ENCODE assay signal across 7 mouse cellular contexts in genomic region chr10:70098626-70099025, GRCm38 (mm10). TPM values are rescaled to one million over a fixed set of nuclear protein-coding genes. Genes with fewer than 3 reads are reported as not detected.
DNase-seq lines count a peak whose midpoint lies in the region; ATAC-seq lines count a peak whose summit lies in the region.

No protein-coding gene starts in this region.

- DNase-seq in forebrain, embryonic 11.5 days (ENCODE audit: low spot score): no peak
- peak; percentile 21 for DNase-seq in yolk sac, embryonic 10.5 days (ENCODE audit: low spot score)
- DNase-seq in adrenal gland, postnatal 25 days: no peak
- no peak for DNase-seq in urinary bladder, postnatal 25 days (ENCODE audit: low spot score)

- 11% methylated on average over 6 of the region's 6 CpGs for WGBS in forebrain, embryonic 11.5 days
- WGBS in liver, embryonic 12.5 days (ENCODE audit: insufficient replicate concordance): 36% methylated on average over 6 of the region's 6 CpGs

- no peaks in the 10 kb centered on the region for H3K27me3 ChIP-seq in megakaryocyte, embryonic 14.5 days (replicated peaks)
- H3K27me3 ChIP-seq in forebrain, embryonic 11.5 days (ENCODE audit: control insufficient read depth, insufficient read depth, low read length): no peaks in the 10 kb centered on the region
- H3K27me3 ChIP-seq in liver, embryonic 12.5 days (replicated peaks): no peaks in the 10 kb centered on the region

- peaks cover 36% of the 10 kb centered on the region for H3K36me3 ChIP-seq in megakaryocyte, embryonic 14.5 days (replicated peaks; ENCODE audit: low read length)
- no peaks in the 10 kb centered on the region for H3K36me3 ChIP-seq in forebrain, embryonic 11.5 days (ENCODE audit: control insufficient read depth, insufficient read depth, low read length)
- H3K36me3 ChIP-seq in liver, embryonic 12.5 days: peaks cover 38% of the 10 kb centered on the region

- H3K4me3 ChIP-seq in megakaryocyte, embryonic 14.5 days (replicated peaks): peak overlapping the region; percentile 98
- peak overlapping the region; percentile 90 for H3K4me3 ChIP-seq in forebrain, embryonic 11.5 days (ENCODE audit: low read depth, low read length)
- peak overlapping the region; percentile 77 for H3K4me3 ChIP-seq in liver, embryonic 12.5 days

- H3K27ac ChIP-seq in forebrain, embryonic 11.5 days (ENCODE audit: low read depth, low read length): no peak overlapping the region
- H3K27ac ChIP-seq in liver, embryonic 12.5 days: no peak overlapping the region

- peak overlapping the region; percentile 92 for H3K4me2 ChIP-seq in forebrain, embryonic 11.5 days (ENCODE audit: low read depth, low read length, severe bottlenecking)
- H3K4me2 ChIP-seq in liver, embryonic 12.5 days: peak overlapping the region; percentile 98

- peaks cover 7% of the 10 kb centered on the region; the same call in 1 of the 2 replicates for H3K9me3 ChIP-seq in megakaryocyte, embryonic 14.5 days
- H3K9me3 ChIP-seq in forebrain, embryonic 11.5 days (ENCODE audit: control insufficient read depth, low read length): no peaks in the 10 kb centered on the region
- H3K9me3 ChIP-seq in liver, embryonic 12.5 days (replicated peaks): peaks cover 8% of the 10 kb centered on the region

- no peak for ATAC-seq in megakaryocyte, adult 5-6 weeks (ENCODE audit: poor library complexity, severe bottlenecking)
- no peak for ATAC-seq in forebrain, embryonic 11.5 days (replicated peaks; ENCODE audit: low FRiP score)
- ATAC-seq in liver, embryonic 12.5 days: no peak

- H3K9ac ChIP-seq in forebrain, embryonic 11.5 days (ENCODE audit: low read length): peak overlapping the region; percentile 92
- H3K9ac ChIP-seq in liver, embryonic 12.5 days: peak overlapping the region; percentile 86

- H3K4me1 ChIP-seq in megakaryocyte, embryonic 14.5 days: peaks cover 46% of the 10 kb centered on the region
- H3K4me1 ChIP-seq in forebrain, embryonic 11.5 days (replicated peaks; ENCODE audit: control insufficient read depth, insufficient read depth, low read length): peaks cover 9% of the 10 kb centered on the region; the same call in 1 of the 2 replicates
- H3K4me1 ChIP-seq in liver, embryonic 12.5 days: peaks cover 62% of the 10 kb centered on the region

RNA-seq across cellular contexts. Expression of gene Ccdc6, which starts 1.7 kb away (rescaled TPM):
- 12.2 and 12.4 TPM in 2 replicates for polyA plus RNA-seq in megakaryocyte, embryonic 14.5 days (2012; ENCODE audit: insufficient read depth, low replicate concordance)
- 11.9 and 15.7 TPM in 2 replicates for total RNA-seq in megakaryocyte, adult 5-6 weeks (2015)
- total RNA-seq in megakaryocyte, adult 5-6 weeks (2017): 10.3 and 13.2 TPM in 2 replicates
- 17.6 and 19.4 TPM in 2 replicates for polyA plus RNA-seq in forebrain, embryonic 11.5 days (2014; fragmentation: Nextera tagmentation; extraction: Ambion mirVana)
- 9.5 and 10.2 TPM in 2 replicates for polyA plus RNA-seq in liver, embryonic 12.5 days (2016; fragmentation: Nextera tagmentation; extraction: Ambion mirVana)
- total RNA-seq in adrenal gland, postnatal 25 days (2021): 50.0 and 67.8 TPM in 2 replicates
